26 mouse cellular contexts compared by ENCODE assay signal in genomic region chr9:91876823-91877222, GRCm38 (mm10).
DNase-seq lines count a peak whose midpoint lies in the region; ATAC-seq and TF ChIP-seq lines count a peak whose summit lies in the region.
"Had no signal": no experiment of that assay in that cellular context is flagged by ENCODE, and none has a peak within 500 bp of the region (broad histone marks: within the 10 kb centered on the region; RNA-seq: fewer than 3 reads in every experiment).

No protein-coding gene starts in this region.

- no peaks in the 10 kb centered on the region for H3K4me1 ChIP-seq in hindbrain, embryonic 14.5 days (replicated peaks; ENCODE audit: control insufficient read depth, insufficient read depth, low read length)
- no peaks in the 10 kb centered on the region for H3K4me1 ChIP-seq in hindbrain, embryonic 12.5 days
- H3K4me1 ChIP-seq in neural tube, embryonic 15.5 days = no peaks in the 10 kb centered on the region
- H3K4me1 ChIP-seq: embryonic facial prominence, embryonic 13.5 days; embryonic facial prominence, embryonic 15.5 days; forebrain, embryonic 10.5 days; forebrain, embryonic 12.5 days had no signal

- TF ChIP-seq POLR2A in brain, embryonic 14.5 days (IDR thresholded peaks at IDR 0.05; ENCODE audit: borderline replicate concordance, extremely low read depth, insufficient read depth, insufficient read length, poor library complexity, severe bottlenecking) = no peak

- H3K9ac ChIP-seq in hindbrain, embryonic 14.5 days = no peak overlapping the region
- H3K9ac ChIP-seq in hindbrain, embryonic 12.5 days = no peak overlapping the region
- no peak overlapping the region for H3K9ac ChIP-seq in neural tube, embryonic 15.5 days (replicated peaks)
- H3K9ac ChIP-seq: embryonic facial prominence, embryonic 13.5 days; embryonic facial prominence, embryonic 15.5 days; forebrain, embryonic 12.5 days had no signal

- H3K27me3 ChIP-seq in hindbrain, embryonic 14.5 days (ENCODE audit: control insufficient read depth, insufficient read depth, low read length) = no peaks in the 10 kb centered on the region
- no peaks in the 10 kb centered on the region for H3K27me3 ChIP-seq in hindbrain, embryonic 12.5 days
- no peaks in the 10 kb centered on the region for H3K27me3 ChIP-seq in neural tube, embryonic 15.5 days (replicated peaks)
- H3K27me3 ChIP-seq: CH12.LX; embryonic facial prominence, embryonic 13.5 days; embryonic facial prominence, embryonic 15.5 days; forebrain, embryonic 12.5 days; Patski had no signal

- H3K4me2 ChIP-seq in hindbrain, embryonic 14.5 days (replicated peaks) = no peak overlapping the region
- H3K4me2 ChIP-seq in hindbrain, embryonic 12.5 days (replicated peaks) = no peak overlapping the region
- H3K4me2 ChIP-seq in neural tube, embryonic 15.5 days = no peak overlapping the region
- H3K4me2 ChIP-seq: embryonic facial prominence, embryonic 13.5 days; embryonic facial prominence, embryonic 15.5 days; forebrain, embryonic 12.5 days had no signal

- no peaks in the 10 kb centered on the region for H3K9me3 ChIP-seq in hindbrain, embryonic 14.5 days (ENCODE audit: control insufficient read depth, low read length)
- H3K9me3 ChIP-seq in hindbrain, embryonic 12.5 days (replicated peaks) = no peaks in the 10 kb centered on the region
- H3K9me3 ChIP-seq in neural tube, embryonic 15.5 days (replicated peaks) = no peaks in the 10 kb centered on the region
- H3K9me3 ChIP-seq: embryonic facial prominence, embryonic 13.5 days; embryonic facial prominence, embryonic 15.5 days; forebrain, embryonic 10.5 days; forebrain, embryonic 12.5 days; G1E had no signal

- H3K4me3 ChIP-seq in hindbrain, embryonic 14.5 days (replicated peaks; ENCODE audit: low read length) = no peak overlapping the region
- no peak overlapping the region for H3K4me3 ChIP-seq in hindbrain, embryonic 12.5 days
- H3K4me3 ChIP-seq in neural tube, embryonic 15.5 days (replicated peaks) = no peak overlapping the region
- H3K4me3 ChIP-seq: embryonic facial prominence, embryonic 13.5 days; embryonic facial prominence, embryonic 15.5 days; erythroblast, embryonic 14.5 days; forebrain, embryonic 10.5 days; forebrain, embryonic 12.5 days had no signal

- H3K36me3 ChIP-seq in hindbrain, embryonic 14.5 days (replicated peaks; ENCODE audit: control insufficient read depth, insufficient read depth) = no peaks in the 10 kb centered on the region
- no peaks in the 10 kb centered on the region for H3K36me3 ChIP-seq in hindbrain, embryonic 12.5 days
- H3K36me3 ChIP-seq in neural tube, embryonic 15.5 days = no peaks in the 10 kb centered on the region
- H3K36me3 ChIP-seq: embryonic facial prominence, embryonic 13.5 days; embryonic facial prominence, embryonic 15.5 days; forebrain, embryonic 10.5 days; forebrain, embryonic 12.5 days; G1E had no signal

- no peak for TF ChIP-seq CTCF in brain, embryonic 14.5 days (IDR thresholded peaks at IDR 0.05; ENCODE audit: borderline replicate concordance, extremely low read depth, insufficient read depth, insufficient read length)

- 0 out of 2 replicates have a peak overlapping the region, but pooled peaks have one; percentile 20 for H3K27ac ChIP-seq in hindbrain, embryonic 14.5 days
- H3K27ac ChIP-seq in hindbrain, embryonic 12.5 days = no peak overlapping the region
- peak overlapping the region; percentile 48; the same call in 1 of the 2 replicates for H3K27ac ChIP-seq in neural tube, embryonic 15.5 days (replicated peaks)
- H3K27ac ChIP-seq: embryonic facial prominence, embryonic 13.5 days; embryonic facial prominence, embryonic 15.5 days; forebrain, embryonic 10.5 days; forebrain, embryonic 12.5 days had no signal

- no peak for DNase-seq in hindbrain, embryonic 14.5 days (ENCODE audit: low spot score)
- peak; percentile 27 for DNase-seq in brain, embryonic 14.5 days (ENCODE audit: low read depth)
- no peak for DNase-seq in cerebellum, adult 11 months
- DNase-seq: adrenal gland, adult 8-10 months; adrenal gland, postnatal 14 days; B cell, adult 2 months; cerebellum, adult 18-20 months; cerebellum, adult 8-10 months; cerebellum, adult 9-11 months; cerebellum, postnatal 14 days; cerebellum, postnatal 36 days; embryo, embryonic 11 days had no signal

- ATAC-seq in hindbrain, embryonic 14.5 days (ENCODE audit: low FRiP score) = no peak
- ATAC-seq in hindbrain, embryonic 12.5 days (ENCODE audit: low FRiP score) = no peak
- peak; percentile 61; the same call in 1 of the 2 replicates for ATAC-seq in neural tube, embryonic 15.5 days (ENCODE audit: low FRiP score)
- ATAC-seq: activated CD4-positive, CD25-positive, alpha-beta regulatory T cell, adult 4 months; CD4-positive, CD25-positive, alpha-beta regulatory T cell, adult 4 months; forebrain, embryonic 14.5 days; forebrain, embryonic 16.5 days; Patski had no signal

- 88% methylated on average over 1 of the region's 1 CpGs for WGBS in hindbrain, embryonic 14.5 days
- WGBS in hindbrain, embryonic 12.5 days = 83% methylated on average over 1 of the region's 1 CpGs
- WGBS in neural tube, embryonic 15.5 days = 71% methylated on average over 1 of the region's 1 CpGs
